Mouse (Mus musculus) embryo, embryonic 10 days (tissue): Measurements from ENCODE around the gene Snrnp27.

Experiments
- DNase-seq: peaks from one replicate; pipeline ENCODE4 v3.0.0-alpha.2; 2015; ENCODE audit warnings: low spot score

The Snrnp27 gene

GRCm38 (mm10) chr6:86683872-86684654 lies at the start of gene Snrnp27:
Snrnp27 (minus strand) TSS chr6:86684522.
- DNase-seq: peak; percentile 92

DNA sequence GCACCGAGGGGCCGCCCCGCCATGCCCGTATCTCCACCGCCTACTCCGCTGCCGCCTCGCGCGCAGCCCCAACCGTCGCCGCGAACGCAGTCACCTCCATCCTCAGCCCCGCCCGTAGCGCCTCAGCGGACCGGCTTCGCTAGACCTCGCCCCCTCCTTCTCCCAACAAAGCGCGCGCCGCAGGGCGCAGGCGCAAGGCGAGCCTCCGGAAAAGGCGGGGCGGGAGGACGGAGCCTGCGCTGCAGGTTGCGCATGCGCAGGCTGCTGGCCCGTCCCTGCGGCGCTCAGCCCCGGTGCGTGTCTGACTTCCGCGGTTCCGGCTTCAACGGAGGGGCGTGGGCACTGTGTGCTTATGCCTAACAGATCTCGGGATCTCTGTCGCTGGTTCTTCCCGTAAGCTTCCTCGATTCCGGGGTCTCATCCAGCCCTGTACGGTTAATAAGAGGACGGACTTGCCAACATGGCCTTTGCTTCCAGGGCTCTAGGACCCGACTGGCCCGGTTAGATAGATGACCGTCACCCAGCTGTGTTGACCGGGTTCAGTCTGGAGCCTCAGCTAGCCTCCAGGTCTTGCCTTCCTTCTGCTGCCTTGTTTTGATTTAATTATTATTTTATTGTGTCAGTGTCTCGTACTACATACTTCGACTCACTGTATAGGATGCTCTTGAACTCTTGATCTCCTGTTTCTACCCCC lies 49.0 kb upstream of the Snrnp27 start, which contains the start of gene Gmcl1:
Gene Gmcl1, minus strand, starts transcription at position 201 of the 694 bp plus-strand sequence.
- DNase-seq: peak; percentile 97

DNA sequence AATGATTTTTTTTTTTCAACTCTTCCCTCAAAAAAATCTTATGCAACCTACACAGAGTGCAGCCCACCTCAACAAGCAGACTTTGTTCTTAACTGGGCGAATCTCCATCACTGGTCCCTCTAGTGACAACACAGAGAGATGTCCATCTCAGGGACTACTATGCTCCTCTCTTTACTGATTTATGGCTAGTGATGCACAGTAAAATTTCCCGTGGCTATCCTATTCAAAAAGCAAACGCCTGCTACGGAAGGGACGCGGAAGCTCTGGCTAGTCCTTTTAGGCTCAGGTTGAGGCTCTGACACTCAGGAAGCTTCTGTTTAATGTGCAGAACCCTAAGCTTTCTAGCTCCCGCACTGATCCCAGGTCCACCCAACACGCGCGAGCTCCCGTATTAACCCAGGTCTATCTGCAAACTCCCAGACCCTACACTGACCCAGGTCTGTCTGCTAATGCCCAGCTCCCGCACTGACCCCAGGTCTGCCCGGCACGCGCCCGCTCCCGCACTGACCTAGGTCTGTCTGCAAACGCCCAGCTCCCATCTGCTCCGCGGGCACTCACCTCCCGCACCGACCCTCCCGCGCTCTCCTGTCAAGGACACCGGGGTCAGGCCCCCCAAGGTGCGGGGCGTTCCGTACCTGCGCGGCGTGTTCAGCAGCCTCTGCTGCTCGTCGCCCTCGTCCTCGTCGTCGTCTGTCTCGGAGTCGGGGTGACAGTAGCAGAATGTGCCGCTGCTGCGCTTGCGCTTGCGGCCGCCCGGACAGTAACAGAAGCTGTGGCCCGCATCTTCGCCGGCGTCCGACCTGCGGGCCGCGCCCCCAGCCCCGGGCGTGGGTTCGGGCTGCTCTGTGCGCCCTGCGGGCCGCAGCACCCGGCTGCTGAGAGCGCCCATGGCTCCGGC lies 48.2 kb upstream of the Snrnp27 start:
- peak; percentile 33 for DNase-seq

GRCm38 (mm10) chr6:86728711-86729110 lies 44.4 kb upstream of the Snrnp27 start:
- no peak for DNase-seq

DNA sequence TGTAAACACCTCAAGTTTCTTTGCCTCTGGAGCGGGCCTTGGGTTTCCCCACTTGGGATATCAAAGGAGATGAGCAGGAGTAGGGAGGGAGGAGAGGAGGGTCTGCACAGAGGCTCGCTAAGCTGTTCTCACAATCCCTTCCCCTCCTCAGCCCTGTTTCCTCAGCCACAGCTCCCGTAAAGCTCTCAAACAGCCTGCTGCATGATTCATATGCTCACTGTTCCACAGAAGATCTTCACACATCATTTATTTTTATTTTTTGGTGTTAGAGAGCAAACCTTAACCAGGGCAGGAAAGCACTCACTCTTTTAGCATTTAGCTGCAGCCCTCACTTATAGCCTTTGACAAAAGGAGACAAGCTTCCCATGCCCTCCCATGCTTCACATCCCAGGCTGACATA lies 37.7 kb upstream of the Snrnp27 start:
- no peak for DNase-seq

DNA sequence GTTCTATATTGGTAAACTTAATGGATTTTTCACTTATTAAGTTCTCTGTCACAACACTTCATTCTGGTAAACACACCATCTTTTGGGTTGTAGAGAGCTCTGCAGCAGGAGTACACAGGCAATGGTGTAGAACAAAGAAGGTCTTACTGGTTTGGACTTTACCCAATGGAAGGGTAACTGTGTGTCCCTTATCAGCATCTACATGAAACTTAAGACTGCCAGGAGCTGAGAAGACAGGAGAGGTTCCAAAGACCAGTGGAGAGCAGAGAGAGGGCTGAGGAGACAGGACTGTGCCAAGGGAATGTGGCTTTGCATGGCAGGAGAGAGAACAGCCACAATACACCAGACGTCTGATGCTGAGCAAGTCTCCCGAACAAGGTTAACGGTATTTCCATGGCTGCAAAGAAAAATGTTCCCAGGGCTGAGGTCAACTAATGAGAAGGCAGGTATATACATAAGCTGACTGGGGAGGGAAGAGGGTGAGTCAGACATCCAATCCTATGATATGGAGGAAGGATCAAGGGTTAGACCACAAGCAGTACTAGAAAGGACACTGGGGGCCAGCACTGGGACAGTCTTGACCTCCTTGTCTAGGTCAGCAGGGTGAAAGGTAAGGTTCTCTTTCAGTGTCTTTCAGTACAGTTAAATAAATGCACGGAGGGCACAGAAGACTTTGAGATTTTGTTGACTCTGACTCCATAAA lies 23.9 kb upstream of the Snrnp27 start:
- no peak for DNase-seq

DNA sequence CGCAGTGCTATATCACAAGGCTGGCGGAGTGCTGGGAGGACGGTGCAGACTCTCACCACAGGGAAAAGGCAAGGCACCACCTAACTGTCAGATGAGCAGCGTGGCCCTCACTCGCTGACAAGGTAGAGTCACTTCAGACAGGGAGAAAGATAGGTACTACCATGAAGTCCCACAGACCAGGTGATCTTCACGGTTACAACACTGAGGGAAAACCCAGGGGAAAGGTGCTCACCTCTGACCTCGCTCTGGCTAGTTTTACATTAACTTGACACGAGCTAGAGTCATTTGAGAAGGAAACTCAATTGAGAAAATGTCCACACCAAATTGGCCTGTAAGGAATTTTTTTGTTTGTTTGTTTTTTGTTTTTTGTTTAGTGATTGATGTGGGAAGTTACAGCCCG lies 18.3 kb upstream of the Snrnp27 start:
- no peak for DNase-seq

- no peak for DNase-seq
Observed at GRCm38 (mm10) chr6:86697903-86698302, 13.6 kb upstream of the Snrnp27 start.

GRCm38 (mm10) chr6:86696213-86696612 lies 11.9 kb upstream of the Snrnp27 start:
- DNase-seq: no peak

GRCm38 (mm10) chr6:86694465-86694864 lies 10.1 kb upstream of the Snrnp27 start:
- DNase-seq: peak; percentile 62

- DNase-seq: no peak
Observed at GRCm38 (mm10) chr6:86689671-86690070, 5.3 kb upstream of the Snrnp27 start.

- no peak for DNase-seq
Observed at GRCm38 (mm10) chr6:86686971-86687370, 2.6 kb upstream of the Snrnp27 start.

GRCm38 (mm10) chr6:86684655-86685011 lies 311 bp upstream of the Snrnp27 start:
- no peak for DNase-seq

DNA sequence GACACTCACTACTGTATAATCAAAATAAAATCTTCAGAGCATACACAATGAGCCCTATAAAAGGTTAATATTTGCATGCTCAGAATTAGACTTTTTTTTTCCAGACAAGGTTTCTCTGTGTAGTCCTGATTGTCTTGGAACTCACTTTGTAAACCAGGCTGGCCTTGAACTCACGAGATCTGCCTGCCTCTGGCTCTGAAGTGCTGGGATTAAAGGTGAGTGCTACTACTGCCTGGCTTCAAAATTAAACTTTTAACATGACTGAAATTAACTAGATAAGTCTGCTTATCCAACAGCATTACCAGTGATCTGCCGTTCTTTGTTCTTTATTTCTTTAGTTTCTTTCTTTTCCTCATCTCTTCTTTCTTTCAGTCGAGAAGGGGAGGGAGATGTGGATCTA lies 3.0 kb downstream of the Snrnp27 start:
- no peak for DNase-seq

DNA sequence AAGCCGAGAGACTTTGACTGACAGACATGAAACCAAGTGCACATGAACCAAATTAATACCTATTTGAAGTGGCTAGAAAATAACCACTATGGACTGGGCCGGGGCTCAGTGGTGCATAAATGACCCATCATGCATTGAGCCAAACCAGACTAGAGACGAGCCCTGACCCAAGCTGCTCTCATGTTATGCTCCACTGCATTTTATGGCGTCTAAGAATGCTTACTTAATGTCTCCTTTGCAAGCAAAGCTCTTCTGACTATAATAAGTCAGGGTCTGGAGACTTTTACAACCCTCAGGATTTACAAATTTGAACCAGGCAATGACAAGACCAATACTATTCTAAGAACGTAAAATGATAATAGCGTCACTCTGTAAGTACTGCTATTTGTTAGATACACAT lies 6.0 kb downstream of the Snrnp27 start:
- no peak for DNase-seq

- DNase-seq: peak; percentile 90
Observed at GRCm38 (mm10) chr6:86670873-86671272, 13.4 kb downstream of the Snrnp27 start.

DNA sequence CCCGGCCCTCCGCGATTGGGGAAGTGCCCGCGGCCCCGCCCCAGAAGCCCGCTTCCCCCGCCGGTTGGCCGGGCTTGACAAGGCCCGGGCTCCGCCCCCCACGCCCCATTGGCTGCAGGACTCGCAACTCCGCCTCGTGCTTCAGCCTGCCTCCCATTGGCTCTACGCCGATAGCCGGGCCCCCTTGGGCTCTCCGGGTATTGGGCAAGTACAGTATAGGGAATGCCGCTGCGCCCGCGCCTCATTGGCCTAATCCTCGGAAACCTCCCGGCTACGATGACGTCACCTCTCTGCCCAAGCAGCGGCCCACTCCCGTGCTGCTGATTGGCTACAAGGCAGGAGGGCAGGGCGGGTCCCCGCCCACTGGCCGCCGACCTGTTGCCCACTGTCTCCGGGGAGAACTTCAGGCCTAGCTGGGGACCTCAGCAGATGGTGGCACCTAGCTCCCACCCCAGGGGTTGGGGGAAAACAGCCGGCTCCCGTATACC lies 15.0 kb downstream of the Snrnp27 start:
- DNase-seq: peak; percentile 100

GRCm38 (mm10) chr6:86668580-86669239 lies 15.6 kb downstream of the Snrnp27 start, which contains the start of gene Mxd1:
Mxd1 (minus strand) TSS chr6:86669161.
- no peak for DNase-seq

- no peak for DNase-seq
Observed at GRCm38 (mm10) chr6:86667061-86667460, 17.3 kb downstream of the Snrnp27 start.

GRCm38 (mm10) chr6:86665560-86666307 lies 18.6 kb downstream of the Snrnp27 start:
- DNase-seq: no peak
